Mouse (Mus musculus): Measurements from ENCODE around the gene F13a1. TPM values are rescaled to one million over a fixed set of nuclear protein-coding genes. Genes with fewer than 3 reads are reported as not detected.

F13a1 gene
- polyA plus RNA-seq, 1 experiment from 2014 or later: 10.6 TPM

GRCm38 (mm10) chr13:36839111-36839510 lies 210.9 kb downstream of the F13a1 start:
- WGBS: 79% methylated on average over 3 of the region's 3 CpGs
- H3K9me3 ChIP-seq (ENCODE audit: control insufficient read depth, low read length): no peaks in the 10 kb centered on the region
- H3K4me1 ChIP-seq (ENCODE audit: control insufficient read depth, insufficient read depth, low read length): no peaks in the 10 kb centered on the region
- ATAC-seq (ENCODE audit: low FRiP score, low TSS enrichment) (no peak), DNase-seq (no peak)
- no peak overlapping the region for H3K9ac ChIP-seq (replicated peaks; ENCODE audit: low read length)
- H3K36me3 ChIP-seq (ENCODE audit: control insufficient read depth, insufficient read depth, low read length): no peaks in the 10 kb centered on the region
- no peak overlapping the region for H3K4me3 ChIP-seq (replicated peaks; ENCODE audit: low read depth, low read length)
- H3K27me3 ChIP-seq (ENCODE audit: control insufficient read depth, insufficient read depth, low read length): no peaks in the 10 kb centered on the region
- no peak overlapping the region for H3K4me2 ChIP-seq (ENCODE audit: low read length)
- H3K27ac ChIP-seq (replicated peaks; ENCODE audit: low read depth, low read length): no peak overlapping the region
